Mouse (Mus musculus) kidney, adult 11 months (tissue): ENCODE results near the gene Serpinf1.
"Not testable (repeated sequence)": the region's sequence is repeated elsewhere in the genome, so short reads cannot be mapped to it uniquely, and the experiment has no call there.

ENCODE experiments used
- DNase-seq: peaks from one replicate; pipeline ENCODE4 v3.0.0; 2022

Gene Serpinf1

GRCm38 (mm10) chr11:75422013-75422792 lies at the start of gene Serpinf1:
Gene Serpinf1 (minus strand): TSS chr11:75422701.
- no peak for DNase-seq

GRCm38 (mm10) chr11:75470675-75471074 lies 48.2 kb upstream of the Serpinf1 start:
- DNase-seq = no peak

- DNase-seq = no peak
These were observed 46.8 kb upstream of the Serpinf1 start for GRCm38 (mm10) chr11:75469261-75469660.

GRCm38 (mm10) chr11:75468410-75468809 lies 45.9 kb upstream of the Serpinf1 start:
- DNase-seq = no peak

GRCm38 (mm10) chr11:75467512-75468215 lies 45.2 kb upstream of the Serpinf1 start:
- DNase-seq = peak; percentile 64

- DNase-seq = no peak
These were observed 44.4 kb upstream of the Serpinf1 start for GRCm38 (mm10) chr11:75466731-75467505.

GRCm38 (mm10) chr11:75465051-75465450 lies 42.5 kb upstream of the Serpinf1 start:
- no peak for DNase-seq

- DNase-seq = no peak
These were observed 41.9 kb upstream of the Serpinf1 start for GRCm38 (mm10) chr11:75464417-75464816.

DNA sequence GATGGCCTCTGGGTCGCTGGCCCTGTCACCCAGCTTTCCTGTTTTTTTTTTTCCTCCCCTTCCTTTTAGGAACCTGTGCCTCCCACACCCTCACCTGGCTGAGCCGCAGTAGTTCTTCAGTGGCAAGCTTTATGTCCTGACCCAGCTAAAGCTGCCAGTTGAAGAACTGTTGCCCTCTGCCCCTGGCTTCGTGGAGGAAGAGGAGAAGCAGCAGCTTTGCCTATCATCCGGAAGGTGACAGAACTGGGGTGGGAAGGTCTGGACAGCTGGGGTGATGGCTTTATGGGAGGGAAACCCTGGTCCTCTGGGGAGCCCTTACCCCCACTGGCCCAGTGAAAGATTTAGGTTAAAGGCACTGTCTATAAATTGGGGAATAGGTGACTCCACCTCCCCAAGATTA lies 41.1 kb upstream of the Serpinf1 start:
- DNase-seq = no peak

- DNase-seq = peak; percentile 98
These were observed 40.4 kb upstream of the Serpinf1 start for GRCm38 (mm10) chr11:75462865-75463336.

DNA sequence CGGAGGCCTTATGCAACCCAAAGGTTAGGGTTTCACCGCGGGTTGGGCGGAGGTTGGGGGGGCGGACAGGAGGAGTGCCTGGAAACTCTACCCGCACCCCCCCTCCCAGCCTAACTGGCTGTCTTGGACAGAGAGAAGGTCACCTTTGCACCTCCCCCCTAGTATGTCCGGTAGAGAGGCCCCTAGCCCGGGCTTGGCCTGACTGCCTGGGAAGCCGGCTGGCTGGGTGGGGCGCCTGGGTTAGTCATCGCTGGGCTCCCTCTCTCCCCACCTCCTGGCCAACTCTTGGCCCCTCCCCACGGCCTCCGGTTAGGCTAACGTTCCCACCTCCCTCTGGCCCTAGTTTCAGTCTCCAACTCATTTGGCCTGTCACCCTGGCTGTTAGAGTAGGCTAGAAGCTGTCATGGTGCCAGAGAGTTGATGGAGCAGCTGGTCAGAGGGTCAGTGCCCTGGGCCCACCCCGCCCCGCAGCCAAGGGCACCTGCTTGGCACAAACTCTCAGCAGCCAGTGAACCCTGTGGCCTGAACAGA lies 39.8 kb upstream of the Serpinf1 start:
- peak; percentile 97 for DNase-seq

DNA sequence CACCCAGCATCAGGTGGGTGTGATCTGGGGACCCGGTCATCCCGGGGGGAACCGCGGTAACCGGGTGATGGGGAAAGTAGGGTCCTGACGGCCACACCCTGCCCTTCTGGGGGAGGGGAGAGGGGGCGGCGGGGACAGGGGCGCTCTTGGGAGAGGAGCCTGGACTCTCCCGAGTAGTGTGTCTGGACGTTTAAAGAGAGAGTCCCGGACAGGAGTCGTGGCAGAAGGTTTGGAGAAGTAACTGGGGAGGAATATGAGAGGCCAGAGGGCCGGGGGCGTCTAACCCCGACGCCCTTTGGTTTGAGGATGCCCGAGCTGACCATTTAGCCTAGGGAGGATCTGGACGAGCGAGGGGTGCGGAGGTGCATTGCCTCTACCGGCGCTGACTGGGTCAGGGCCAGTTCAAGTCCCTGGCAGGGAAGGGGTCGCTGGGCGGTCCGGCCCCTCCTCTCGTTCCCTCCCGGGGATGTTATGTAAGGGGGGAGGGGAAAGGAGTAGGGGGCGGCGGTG lies 39.3 kb upstream of the Serpinf1 start:
- DNase-seq = no peak

GRCm38 (mm10) chr11:75460844-75461742 lies 38.6 kb upstream of the Serpinf1 start, which contains the start of gene Tlcd2:
Gene Tlcd2 (plus strand): TSS chr11:75461715.
- DNase-seq = peak; percentile 100

GRCm38 (mm10) chr11:75460103-75460843 lies 37.8 kb upstream of the Serpinf1 start:
- DNase-seq = peak; percentile 96

- DNase-seq = no peak
These were observed 37.2 kb upstream of the Serpinf1 start for GRCm38 (mm10) chr11:75459751-75460102.

GRCm38 (mm10) chr11:75459141-75459711 lies 36.7 kb upstream of the Serpinf1 start:
- peak; percentile 62 for DNase-seq

DNA sequence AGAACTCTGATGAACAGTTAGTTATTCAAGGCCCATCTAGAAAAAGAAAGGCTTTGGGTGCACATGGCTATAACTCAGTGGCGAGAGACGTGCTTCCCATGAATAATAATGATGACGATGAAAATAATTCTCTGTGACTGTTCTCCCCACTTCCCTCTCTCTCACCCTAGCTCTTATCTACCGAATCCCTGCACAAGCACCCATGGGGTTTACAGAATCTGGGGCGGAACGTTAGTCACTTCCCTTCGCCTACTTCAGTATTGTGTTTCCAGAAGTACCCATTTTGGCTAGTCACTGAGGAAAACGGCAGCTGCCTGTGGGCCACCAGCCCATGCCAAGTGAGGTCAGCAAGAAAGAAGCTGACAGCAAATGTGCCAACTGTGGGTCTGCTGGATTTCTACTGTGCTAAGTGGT lies 36.1 kb upstream of the Serpinf1 start:
- DNase-seq = peak; percentile 32

DNA sequence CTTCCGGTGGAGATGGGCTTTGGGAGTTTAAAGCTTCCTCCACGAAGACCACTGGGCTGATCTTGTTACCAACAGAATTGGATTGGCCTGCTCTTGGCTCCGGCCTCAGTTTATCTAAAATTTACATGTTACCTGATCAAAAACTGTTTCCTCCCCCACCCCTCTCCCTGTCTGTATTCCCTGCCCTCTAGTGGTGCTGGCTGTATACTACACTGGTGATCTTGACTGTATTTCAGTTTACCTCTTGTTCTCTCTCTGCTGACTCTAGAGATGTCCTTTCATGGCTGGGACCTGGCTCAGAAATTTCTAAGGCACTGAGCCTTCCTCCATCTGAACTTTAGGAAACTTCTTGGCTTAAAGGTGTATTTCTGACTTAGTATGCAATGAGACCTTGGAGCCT lies 35.7 kb upstream of the Serpinf1 start:
- DNase-seq = no peak

DNA sequence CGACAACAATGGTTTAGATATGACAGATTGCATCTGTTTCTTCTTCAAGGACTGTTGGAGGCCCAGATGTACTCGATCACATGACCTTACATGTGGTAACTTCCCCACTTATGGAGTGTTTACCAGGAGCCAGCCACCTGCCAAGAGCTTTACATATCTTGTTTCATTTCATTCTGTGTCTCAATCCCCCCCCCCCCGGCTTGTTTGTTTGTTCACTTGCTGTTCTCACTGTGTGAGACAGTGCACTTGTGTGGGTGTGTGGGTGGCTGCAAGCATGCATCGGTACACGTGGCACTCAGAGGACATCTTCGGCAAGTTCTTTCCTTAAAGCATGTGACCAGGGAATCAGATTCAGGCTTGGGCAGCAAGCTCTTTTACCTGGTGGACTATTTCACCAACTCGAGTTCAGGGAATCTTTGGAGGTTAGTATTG lies 34.0 kb upstream of the Serpinf1 start:
- DNase-seq = no peak

DNA sequence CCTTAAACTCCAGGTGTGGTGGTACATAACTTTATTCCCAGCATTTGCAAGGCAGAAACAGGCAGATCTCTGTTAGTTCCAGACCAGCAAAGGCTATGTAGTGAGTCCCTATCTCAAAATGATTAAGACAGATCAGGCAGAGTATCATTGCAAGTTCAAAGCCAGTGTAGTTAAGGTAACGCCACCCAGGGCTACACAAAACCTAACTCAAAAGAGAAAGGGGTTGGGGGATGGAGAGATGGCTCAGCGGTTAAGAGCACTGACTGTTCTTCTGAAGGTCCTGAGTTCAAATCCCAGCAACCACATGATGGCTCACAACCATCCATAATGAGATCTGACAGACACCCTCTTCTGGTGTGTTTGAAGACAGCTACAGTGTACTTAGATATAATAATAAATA lies 33.5 kb upstream of the Serpinf1 start:
- not testable (repeated sequence) for DNase-seq
